Mouse (Mus musculus) forebrain, embryonic 13.5 days (tissue): ENCODE measurements around the gene Ubxn10. TPM values are rescaled to one million over a fixed set of nuclear protein-coding genes. Genes with fewer than 3 reads are reported as not detected.
A peak's percentile ranks its signal among the peaks of the same experiment; 100 is the strongest.

Experiments used
- ATAC-seq: fragments of 200-750 bp; cut with Nextera tagmentation; 2 replicates; pipeline ENCODE4 v1.8.0; 2017
- H3K27ac ChIP-seq: fragments of 300-500 bp; sonication (generic); 2 replicates; pipeline ENCODE4 v1.5.1; 2015; ENCODE audit warnings: inconsistent platforms, mild to moderate bottlenecking, moderate library complexity
- H3K27me3 ChIP-seq: fragments of 300-500 bp; sonication (generic); 2 replicates; pipeline ENCODE4 v1.6.1; 2015; ENCODE audit warnings: mild to moderate bottlenecking, inconsistent platforms
- H3K36me3 ChIP-seq: fragments of 300-500 bp; sonication (generic); 2 replicates; pipeline ENCODE4 v1.6.1; 2015; ENCODE audit warnings: mild to moderate bottlenecking, inconsistent platforms; ENCODE audit not compliant: poor library complexity, severe bottlenecking
- H3K4me1 ChIP-seq: fragments of 300-500 bp; sonication (generic); 2 replicates; pipeline ENCODE4 v1.6.1; 2015; ENCODE audit warnings: inconsistent platforms
- H3K4me2 ChIP-seq: fragments of 300-500 bp; sonication (generic); 2 replicates; pipeline ENCODE4 v1.6.1; 2015; ENCODE audit warnings: inconsistent platforms, mild to moderate bottlenecking, moderate library complexity
- H3K4me3 ChIP-seq: fragments of 300-500 bp; sonication (generic); 2 replicates; pipeline ENCODE4 v1.5.1; 2015; ENCODE audit warnings: mild to moderate bottlenecking, inconsistent platforms
- H3K9ac ChIP-seq: fragments of 300-500 bp; sonication (generic); 2 replicates; pipeline ENCODE4 v1.6.1; 2015; ENCODE audit warnings: mild to moderate bottlenecking, inconsistent platforms
- H3K9me3 ChIP-seq: fragments of 300-500 bp; sonication (generic); replicated peaks from 2 replicates; pipeline ENCODE4 v1.6.1; 2016; ENCODE audit warnings: inconsistent platforms
- WGBS: fragments of 180-500 bp; shearing (Covaris S2); methylation state at CpG from one replicate; pipeline ENCODE4 v1.1.7; 2015; 5-methylcytosine and 5-hydroxymethylcytosine counted together
- polyA plus RNA-seq: library from polyadenylated mRNA; unstranded; fragments of >200 nt; fragmentation: Nextera tagmentation; extraction: Ambion mirVana; gene quantifications from 2 replicates; pipeline ENCODE4 v1.2.1, GENCODE M21; 2015

The Ubxn10 gene
- polyA plus RNA-seq, 1 experiment from 2014 or later, result 2.3 TPM

- Histone ChIP-seq H3K4me2 (no peak overlapping the region), H3K36me3 (no peaks in the 10 kb centered on the region), H3K27ac (no peak overlapping the region), H3K9ac (no peak overlapping the region), H3K9me3 (no peaks in the 10 kb centered on the region), H3K27me3 (0 out of 2 replicates have a peak, but pooled peaks cover 3% of the 10 kb centered on the region), H3K4me3 (no peak overlapping the region), H3K4me1 (no peaks in the 10 kb centered on the region)
- ATAC-seq, result no peak
- 63% methylated on average over 4 of the region's 4 CpGs for WGBS
Observed at GRCm38 (mm10) chr4:138755439-138755838, 18.5 kb upstream of the Ubxn10 start.

- H3K4me1 ChIP-seq, result no peaks in the 10 kb centered on the region
- no peak overlapping the region for H3K4me2 ChIP-seq
- H3K9ac ChIP-seq, result no peak overlapping the region
- H3K4me3 ChIP-seq, result no peak overlapping the region
- H3K27ac ChIP-seq, result no peak overlapping the region
- WGBS, result 86% methylated on average over 9 of the region's 9 CpGs
- ATAC-seq, result no peak
- no peaks in the 10 kb centered on the region for H3K36me3 ChIP-seq
- H3K27me3 ChIP-seq, result 0 out of 2 replicates have a peak, but pooled peaks cover 3% of the 10 kb centered on the region
- no peaks in the 10 kb centered on the region for H3K9me3 ChIP-seq
Observed at GRCm38 (mm10) chr4:138754432-138754831, 17.5 kb upstream of the Ubxn10 start.

- Histone ChIP-seq H3K27me3 (0 out of 2 replicates have a peak, but pooled peaks cover 3% of the 10 kb centered on the region), H3K9me3 (no peaks in the 10 kb centered on the region), H3K4me3 (no peak overlapping the region), H3K9ac (no peak overlapping the region), H3K27ac (no peak overlapping the region), H3K4me2 (no peak overlapping the region), H3K36me3 (no peaks in the 10 kb centered on the region), H3K4me1 (no peaks in the 10 kb centered on the region)
- ATAC-seq, result no peak
- WGBS, result 87% methylated on average over 3 of the region's 3 CpGs
Observed at GRCm38 (mm10) chr4:138753608-138754007, 16.6 kb upstream of the Ubxn10 start.

- 89% methylated on average over 6 of the region's 6 CpGs for WGBS
- Histone ChIP-seq H3K9ac (no peak overlapping the region), H3K4me1 (peaks cover 8% of the 10 kb centered on the region; the same call in 1 of the 2 replicates), H3K27me3 (0 out of 2 replicates have a peak, but pooled peaks cover 3% of the 10 kb centered on the region), H3K36me3 (no peaks in the 10 kb centered on the region), H3K9me3 (no peaks in the 10 kb centered on the region), H3K27ac (no peak overlapping the region), H3K4me2 (no peak overlapping the region), H3K4me3 (no peak overlapping the region)
- no peak for ATAC-seq
Observed at GRCm38 (mm10) chr4:138752603-138753002, 15.6 kb upstream of the Ubxn10 start.

DNA sequence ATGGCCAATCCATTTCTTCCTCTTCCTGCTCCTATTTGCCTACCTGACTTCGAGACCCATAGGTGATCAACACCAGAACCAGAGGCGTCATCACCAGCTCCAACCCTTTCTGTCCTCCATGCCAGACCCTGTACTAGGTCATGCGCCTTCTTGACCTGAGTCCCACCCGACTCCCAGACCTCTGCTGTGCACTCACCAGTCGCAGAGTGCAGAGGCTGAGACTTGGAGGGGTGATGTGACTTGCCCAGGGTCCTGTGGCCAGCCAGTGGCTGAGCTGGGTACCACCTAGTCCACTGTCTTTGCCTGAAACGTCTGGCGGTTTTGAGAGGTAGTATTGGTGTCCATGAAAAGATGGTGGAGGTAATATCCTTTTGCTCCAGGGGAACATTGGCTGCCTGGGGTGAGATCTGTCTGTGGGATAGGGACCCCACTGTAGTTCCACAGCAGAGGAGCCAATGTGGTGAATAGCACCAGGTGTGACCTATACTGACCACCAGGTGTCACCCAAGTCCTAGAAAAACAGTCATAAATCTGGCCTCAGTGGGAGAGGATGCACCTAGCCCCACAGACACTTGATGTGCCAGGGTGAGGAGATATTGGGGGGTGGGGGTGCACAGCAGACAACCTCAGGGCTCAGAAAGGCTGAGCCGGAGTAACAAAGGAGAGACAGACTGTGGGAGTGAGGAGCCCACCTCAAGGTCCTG lies 11.6 kb upstream of the Ubxn10 start:
- no peak overlapping the region for H3K4me3 ChIP-seq
- peaks cover 11% of the 10 kb centered on the region; the same call in 1 of the 2 replicates for H3K4me1 ChIP-seq
- no peaks in the 10 kb centered on the region for H3K36me3 ChIP-seq
- H3K9me3 ChIP-seq, result no peaks in the 10 kb centered on the region
- H3K27me3 ChIP-seq, result 0 out of 2 replicates have a peak, but pooled peaks cover 3% of the 10 kb centered on the region
- H3K27ac ChIP-seq, result no peak overlapping the region
- H3K9ac ChIP-seq, result no peak overlapping the region
- 56% methylated on average over 8 of the region's 8 CpGs for WGBS
- peak; percentile 70; the same call in 1 of the 2 replicates for ATAC-seq
- H3K4me2 ChIP-seq, result no peak overlapping the region

GRCm38 (mm10) chr4:138747851-138748250 lies 10.9 kb upstream of the Ubxn10 start:
- 53% methylated on average over 10 of the region's 10 CpGs for WGBS
- Histone ChIP-seq H3K27ac (no peak overlapping the region), H3K27me3 (0 out of 2 replicates have a peak, but pooled peaks cover 3% of the 10 kb centered on the region), H3K4me1 (peaks cover 11% of the 10 kb centered on the region; the same call in 1 of the 2 replicates), H3K4me2 (no peak overlapping the region), H3K9ac (no peak overlapping the region), H3K9me3 (no peaks in the 10 kb centered on the region), H3K36me3 (no peaks in the 10 kb centered on the region), H3K4me3 (no peak overlapping the region)
- ATAC-seq, result peak; percentile 57; the same call in 1 of the 2 replicates

GRCm38 (mm10) chr4:138746866-138747265 lies 9.9 kb upstream of the Ubxn10 start:
- Histone ChIP-seq H3K4me1 (peaks cover 11% of the 10 kb centered on the region; the same call in 1 of the 2 replicates), H3K9me3 (no peaks in the 10 kb centered on the region), H3K4me3 (no peak overlapping the region), H3K36me3 (no peaks in the 10 kb centered on the region), H3K9ac (no peak overlapping the region), H3K27me3 (0 out of 2 replicates have a peak, but pooled peaks cover 3% of the 10 kb centered on the region), H3K4me2 (no peak overlapping the region), H3K27ac (no peak overlapping the region)
- WGBS, result 83% methylated on average over 9 of the region's 9 CpGs
- ATAC-seq, result no peak

DNA sequence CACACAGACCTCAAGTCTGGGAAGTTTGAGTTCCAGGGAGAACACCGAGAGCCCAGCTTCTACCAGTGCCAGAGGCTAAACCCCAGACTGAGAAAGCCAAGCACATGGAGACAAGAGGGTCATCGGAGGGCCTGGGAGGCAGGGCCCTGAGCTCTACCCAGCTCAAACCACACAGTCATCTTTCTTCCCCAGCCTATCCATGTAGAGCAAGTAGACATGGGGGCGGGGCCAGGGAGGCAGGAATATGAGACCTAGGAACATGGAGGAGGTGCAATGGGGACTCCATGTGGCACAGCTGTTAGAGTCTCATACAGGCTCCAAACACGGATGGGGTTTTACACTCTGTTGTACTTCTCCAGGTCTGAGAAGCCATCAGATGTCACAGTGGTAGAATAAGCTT lies 8.9 kb upstream of the Ubxn10 start:
- Histone ChIP-seq H3K4me2 (no peak overlapping the region), H3K9ac (no peak overlapping the region), H3K27me3 (0 out of 2 replicates have a peak, but pooled peaks cover 3% of the 10 kb centered on the region), H3K36me3 (no peaks in the 10 kb centered on the region), H3K9me3 (no peaks in the 10 kb centered on the region), H3K4me3 (no peak overlapping the region), H3K4me1 (peaks cover 11% of the 10 kb centered on the region; the same call in 1 of the 2 replicates), H3K27ac (no peak overlapping the region)
- WGBS, result 80% methylated on average over 4 of the region's 4 CpGs
- ATAC-seq, result no peak

GRCm38 (mm10) chr4:138739136-138739851 lies 2.3 kb upstream of the Ubxn10 start:
- Histone ChIP-seq H3K9me3 (no peaks in the 10 kb centered on the region), H3K4me1 (peaks cover 6% of the 10 kb centered on the region; the same call in 1 of the 2 replicates), H3K4me2 (no peak overlapping the region), H3K4me3 (no peak overlapping the region), H3K36me3 (no peaks in the 10 kb centered on the region), H3K27ac (no peak overlapping the region), H3K9ac (no peak overlapping the region), H3K27me3 (no peaks in the 10 kb centered on the region)
- WGBS, result 19% methylated on average over 7 of the region's 7 CpGs
- ATAC-seq, result no peak

GRCm38 (mm10) chr4:138734863-138735262 lies 2.1 kb downstream of the Ubxn10 start:
- H3K4me2 ChIP-seq, result no peak overlapping the region
- no peaks in the 10 kb centered on the region for H3K36me3 ChIP-seq
- no peak for ATAC-seq
- peaks cover 6% of the 10 kb centered on the region; the same call in 1 of the 2 replicates for H3K4me1 ChIP-seq
- no peak overlapping the region for H3K9ac ChIP-seq
- no peaks in the 10 kb centered on the region for H3K27me3 ChIP-seq
- H3K9me3 ChIP-seq, result no peaks in the 10 kb centered on the region
- no peak overlapping the region for H3K4me3 ChIP-seq
- H3K27ac ChIP-seq, result no peak overlapping the region
- WGBS, result 93% methylated on average over 4 of the region's 4 CpGs

- H3K4me2 ChIP-seq, result no peak overlapping the region
- H3K27ac ChIP-seq, result no peak overlapping the region
- H3K9me3 ChIP-seq, result no peaks in the 10 kb centered on the region
- WGBS, result 83% methylated on average over 7 of the region's 7 CpGs
- H3K36me3 ChIP-seq, result no peaks in the 10 kb centered on the region
- peaks cover 9% of the 10 kb centered on the region for H3K4me1 ChIP-seq
- ATAC-seq, result no peak
- no peak overlapping the region for H3K4me3 ChIP-seq
- no peak overlapping the region for H3K9ac ChIP-seq
- H3K27me3 ChIP-seq, result no peaks in the 10 kb centered on the region
Observed at GRCm38 (mm10) chr4:138734105-138734504, 2.9 kb downstream of the Ubxn10 start.

DNA sequence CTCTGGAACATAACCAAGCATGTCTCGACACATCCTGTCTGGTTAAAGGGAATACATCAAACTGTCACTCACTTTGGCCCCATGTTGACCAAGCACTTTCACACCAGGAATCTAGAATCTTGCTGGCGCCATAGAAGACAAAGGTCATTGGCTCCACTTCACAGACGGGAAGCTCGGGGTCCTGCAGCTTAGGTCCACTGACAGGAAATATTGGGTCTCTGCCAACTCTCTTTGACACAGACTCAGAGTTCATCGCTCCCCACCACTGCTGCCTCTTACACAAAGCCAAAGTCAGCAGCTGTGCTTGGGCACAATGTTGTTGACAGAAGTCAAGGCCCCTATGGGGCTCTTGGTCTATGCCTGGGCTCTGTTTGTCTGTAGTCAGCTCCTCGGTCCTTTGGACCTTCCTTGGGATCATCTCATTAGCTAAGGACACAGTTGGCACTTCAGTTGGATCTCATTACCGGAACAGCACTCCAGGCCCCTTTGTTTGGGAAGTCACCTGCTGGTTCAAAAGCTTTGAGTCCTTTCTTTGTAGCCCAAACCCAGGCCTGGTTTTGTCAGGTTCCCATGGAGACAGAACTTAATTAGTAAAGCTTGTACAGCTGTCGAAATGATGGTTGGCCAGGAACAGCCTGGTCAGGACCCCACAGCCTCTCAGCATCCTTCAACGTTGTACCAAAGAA lies 7.8 kb downstream of the Ubxn10 start:
- Histone ChIP-seq H3K9me3 (no peaks in the 10 kb centered on the region), H3K9ac (no peak overlapping the region), H3K36me3 (no peaks in the 10 kb centered on the region), H3K27me3 (peaks cover 3% of the 10 kb centered on the region; the same call in 1 of the 2 replicates), H3K4me1 (peaks cover 27% of the 10 kb centered on the region), H3K4me2 (no peak overlapping the region), H3K4me3 (no peak overlapping the region), H3K27ac (no peak overlapping the region)
- WGBS, result 12% methylated on average over 9 of the region's 9 CpGs
- ATAC-seq, result peak; percentile 63
